Mouse (Mus musculus) intestine, embryonic 16.5 days (tissue): Measurements from ENCODE around the gene Os9. TPM values are rescaled to one million over a fixed set of nuclear protein-coding genes. Genes with fewer than 3 reads are reported as not detected.

Experiments
- ATAC-seq: fragments of 200-750 bp; cut with Nextera tagmentation; 2 replicates; pipeline ENCODE4 v1.8.0; 2017; ENCODE audit warnings: moderate TSS enrichment, moderate library complexity
- H3K27ac ChIP-seq: fragments of 300-500 bp; sonication (generic); 2 replicates; pipeline ENCODE4 v1.5.1; 2014; ENCODE audit warnings: mild to moderate bottlenecking, low read length
- H3K27me3 ChIP-seq: fragments of 300-500 bp; sonication (generic); replicated peaks from 2 replicates; pipeline ENCODE4 v1.6.1; 2014; ENCODE audit warnings: low read length, control low read depth, mixed read lengths; ENCODE audit not compliant: control insufficient read depth, insufficient read depth
- H3K36me3 ChIP-seq: fragments of 300-500 bp; sonication (generic); 2 replicates; pipeline ENCODE4 v1.6.1; 2014; ENCODE audit warnings: low read length, control low read depth; ENCODE audit not compliant: control insufficient read depth, insufficient read depth
- H3K4me1 ChIP-seq: fragments of 300-500 bp; sonication (generic); 2 replicates; pipeline ENCODE4 v1.6.1; 2014; ENCODE audit warnings: low read length, control low read depth, mixed read lengths; ENCODE audit not compliant: control insufficient read depth, insufficient read depth
- H3K4me2 ChIP-seq: fragments of 300-500 bp; sonication (generic); 2 replicates; pipeline ENCODE4 v1.6.1; 2014; ENCODE audit warnings: low read depth, low read length, control low read depth
- H3K4me3 ChIP-seq: fragments of 300-500 bp; sonication (generic); 2 replicates; pipeline ENCODE4 v1.5.1; 2014; ENCODE audit warnings: mild to moderate bottlenecking, low read length
- H3K9ac ChIP-seq: fragments of 300-500 bp; sonication (generic); 2 replicates; pipeline ENCODE4 v1.6.1; 2014; ENCODE audit warnings: low read depth, low read length
- H3K9me3 ChIP-seq: fragments of 300-500 bp; sonication (generic); 2 replicates; pipeline ENCODE4 v1.6.1; 2016; ENCODE audit warnings: low read length, control low read depth; ENCODE audit not compliant: control insufficient read depth
- WGBS: fragments of 180-500 bp; shearing (Covaris S2); extraction: QIAGEN DNeasy Blood & Tissue Kit; methylation state at CpG from one replicate; pipeline ENCODE4 v1.1.7; 2014; 5-methylcytosine and 5-hydroxymethylcytosine counted together
- polyA plus RNA-seq: library from polyadenylated mRNA; unstranded; fragments of >200 nt; fragmentation: Nextera tagmentation; extraction: Ambion mirVana; gene quantifications from 2 replicates; pipeline ENCODE4 v1.2.1, GENCODE M21; 2015

Gene Os9
- polyA plus RNA-seq, 1 experiment from 2014 or later = 110 TPM

GRCm38 (mm10) chr10:127094382-127094802 is 26.5 kb downstream of the Os9 start:
- Histone ChIP-seq H3K9me3 (no peaks in the 10 kb centered on the region), H3K36me3 (peaks cover 13% of the 10 kb centered on the region), H3K4me1 (peaks cover 5% of the 10 kb centered on the region), H3K4me3 (no peak overlapping the region), H3K27me3 (peaks cover 38% of the 10 kb centered on the region), H3K27ac (no peak overlapping the region), H3K9ac (no peak overlapping the region), H3K4me2 (no peak overlapping the region)
- WGBS = 29% methylated on average over 7 of the region's 7 CpGs
- no peak for ATAC-seq

- 46% methylated on average over 4 of the region's 4 CpGs for whole genome bisulfite sequencing
- no peaks in the 10 kb centered on the region for H3K9me3 ChIP-seq
- peaks cover 5% of the 10 kb centered on the region for H3K4me1 ChIP-seq
- peaks cover 46% of the 10 kb centered on the region for H3K27me3 ChIP-seq
- H3K36me3 ChIP-seq = peaks cover 12% of the 10 kb centered on the region
- no peak for ATAC-seq
- no peak overlapping the region for H3K27ac ChIP-seq
- no peak overlapping the region for H3K4me2 ChIP-seq
- H3K9ac ChIP-seq = no peak overlapping the region
- H3K4me3 ChIP-seq = no peak overlapping the region
Measured at GRCm38 (mm10) chr10:127092742-127093141, 28.2 kb downstream of the Os9 start.

- Histone ChIP-seq H3K27me3 (peaks cover 49% of the 10 kb centered on the region), H3K27ac (no peak overlapping the region), H3K4me2 (peak overlapping the region; percentile 46), H3K9ac (peak overlapping the region; percentile 24; the same call in 1 of the 2 replicates), H3K9me3 (no peaks in the 10 kb centered on the region), H3K4me1 (peaks cover 5% of the 10 kb centered on the region), H3K4me3 (peak overlapping the region; percentile 28), H3K36me3 (peaks cover 9% of the 10 kb centered on the region)
- peak; percentile 65 for ATAC-seq
- 15% methylated on average over 51 of the region's 51 CpGs for WGBS
Measured at GRCm38 (mm10) chr10:127091507-127092396, 29.2 kb downstream of the Os9 start.

- peaks cover 5% of the 10 kb centered on the region for H3K4me1 ChIP-seq
- no peaks in the 10 kb centered on the region for H3K9me3 ChIP-seq
- peak overlapping the region; percentile 28 for H3K4me3 ChIP-seq
- peak overlapping the region; percentile 24; the same call in 1 of the 2 replicates for H3K9ac ChIP-seq
- H3K27ac ChIP-seq = no peak overlapping the region
- H3K4me2 ChIP-seq = peak overlapping the region; percentile 46
- 0 out of 2 replicates have a peak, but pooled peaks cover under 1% of the 10 kb centered on the region for H3K36me3 ChIP-seq
- peaks cover 49% of the 10 kb centered on the region for H3K27me3 ChIP-seq
- 0 out of 2 replicates have a peak, but pooled peaks have one; percentile 12 for ATAC-seq
- WGBS = 10% methylated on average over 57 of the region's 57 CpGs
Measured at GRCm38 (mm10) chr10:127090560-127091411, 30.1 kb downstream of the Os9 start.

GRCm38 (mm10) chr10:127085633-127086032 is 35.3 kb downstream of the Os9 start:
- Histone ChIP-seq H3K4me3 (no peak overlapping the region), H3K4me2 (no peak overlapping the region), H3K36me3 (no peaks in the 10 kb centered on the region), H3K9ac (no peak overlapping the region), H3K27ac (no peak overlapping the region), H3K9me3 (no peaks in the 10 kb centered on the region), H3K4me1 (peaks cover 16% of the 10 kb centered on the region), H3K27me3 (peaks cover 53% of the 10 kb centered on the region)
- no peak for ATAC-seq
- 64% methylated on average over 6 of the region's 6 CpGs for WGBS

- H3K4me3 ChIP-seq = no peak overlapping the region
- WGBS = 77% methylated on average over 9 of the region's 9 CpGs
- no peak for ATAC-seq
- no peaks in the 10 kb centered on the region for H3K9me3 ChIP-seq
- no peak overlapping the region for H3K9ac ChIP-seq
- peaks cover 21% of the 10 kb centered on the region for H3K4me1 ChIP-seq
- peaks cover 53% of the 10 kb centered on the region for H3K27me3 ChIP-seq
- no peak overlapping the region for H3K4me2 ChIP-seq
- H3K36me3 ChIP-seq = no peaks in the 10 kb centered on the region
- no peak overlapping the region for H3K27ac ChIP-seq
Measured at GRCm38 (mm10) chr10:127085052-127085451, 35.9 kb downstream of the Os9 start.

GRCm38 (mm10) chr10:127083915-127084306 is 37.0 kb downstream of the Os9 start:
- 33% methylated on average over 5 of the region's 5 CpGs for WGBS
- Histone ChIP-seq H3K9ac (no peak overlapping the region), H3K4me2 (no peak overlapping the region), H3K4me3 (no peak overlapping the region), H3K27me3 (peaks cover 53% of the 10 kb centered on the region), H3K9me3 (no peaks in the 10 kb centered on the region), H3K4me1 (peaks cover 32% of the 10 kb centered on the region), H3K27ac (no peak overlapping the region), H3K36me3 (no peaks in the 10 kb centered on the region)
- no peak for ATAC-seq

- peaks cover 56% of the 10 kb centered on the region for H3K27me3 ChIP-seq
- ATAC-seq = no peak
- H3K36me3 ChIP-seq = no peaks in the 10 kb centered on the region
- no peak overlapping the region for H3K4me2 ChIP-seq
- H3K4me3 ChIP-seq = no peak overlapping the region
- no peak overlapping the region for H3K27ac ChIP-seq
- no peaks in the 10 kb centered on the region for H3K9me3 ChIP-seq
- 32% methylated on average over 8 of the region's 8 CpGs for WGBS
- H3K4me1 ChIP-seq = peaks cover 36% of the 10 kb centered on the region
- H3K9ac ChIP-seq = no peak overlapping the region
Measured at GRCm38 (mm10) chr10:127083292-127083914, 37.5 kb downstream of the Os9 start.
